ENCODE assay signal across 14 mouse cellular contexts in genomic region chr17:56371029-56371660, GRCm38 (mm10). TPM values are rescaled to one million over a fixed set of nuclear protein-coding genes. Genes with fewer than 3 reads are reported as not detected.
DNase-seq lines count a peak whose midpoint lies in the region; ATAC-seq and TF ChIP-seq lines count a peak whose summit lies in the region.
"Had no signal": no experiment of that assay in that cellular context is flagged by ENCODE, and none has a peak within 500 bp of the region (broad histone marks: within the 10 kb centered on the region; RNA-seq: fewer than 3 reads in every experiment).

No protein-coding gene starts in this region.

- TF ChIP-seq CTCF in forebrain, postnatal 0 days (IDR thresholded peaks at IDR 0.05; ENCODE audit: low read depth), result no peak
- no peak for TF ChIP-seq CTCF in olfactory bulb, adult 2 months (IDR thresholded peaks at IDR 0.05; ENCODE audit: insufficient read depth, low read depth, low read length)

- peak overlapping the region; percentile 47 for H3K27ac ChIP-seq in forebrain, embryonic 15.5 days (replicated peaks)
- H3K27ac ChIP-seq in forebrain, embryonic 12.5 days, result no peak overlapping the region
- peak overlapping the region; percentile 21; the same call in 1 of the 2 replicates for H3K27ac ChIP-seq in forebrain, postnatal 0 days (ENCODE audit: low read depth, low read length)
- peak overlapping the region; percentile 94 for H3K27ac ChIP-seq in olfactory bulb, adult 2 months (ENCODE audit: insufficient read depth, low read depth, low read length)
- no peak overlapping the region for H3K27ac ChIP-seq in heart, embryonic 11.5 days (ENCODE audit: low read depth, low read length)
- H3K27ac ChIP-seq: embryonic facial prominence, embryonic 10.5 days; heart, embryonic 15.5 days; macrophage had no signal

- H3K36me3 ChIP-seq in forebrain, embryonic 15.5 days, result peaks cover 26% of the 10 kb centered on the region
- peaks cover 67% of the 10 kb centered on the region for H3K36me3 ChIP-seq in forebrain, embryonic 12.5 days (replicated peaks)
- H3K36me3 ChIP-seq in forebrain, postnatal 0 days (ENCODE audit: insufficient read depth), result peaks cover 69% of the 10 kb centered on the region
- peaks cover 8% of the 10 kb centered on the region; the same call in 1 of the 2 replicates for H3K36me3 ChIP-seq in heart, embryonic 11.5 days (ENCODE audit: control insufficient read depth, insufficient read depth, low read length)

- WGBS in forebrain, embryonic 15.5 days, result 48% methylated on average over 15 of the region's 15 CpGs
- 66% methylated on average over 15 of the region's 15 CpGs for WGBS in forebrain, embryonic 12.5 days
- 37% methylated on average over 15 of the region's 15 CpGs for whole genome bisulfite sequencing in forebrain, postnatal 0 days
- 15% methylated on average over 15 of the region's 15 CpGs for WGBS in olfactory bulb, adult 2 months
- WGBS in heart, embryonic 11.5 days (ENCODE audit: insufficient replicate concordance), result 87% methylated on average over 15 of the region's 15 CpGs

- ATAC-seq in forebrain, embryonic 15.5 days (replicated peaks), result no peak; the same call in 1 of the 2 replicates
- ATAC-seq in forebrain, embryonic 12.5 days (ENCODE audit: low FRiP score), result no peak
- peak; percentile 18 for ATAC-seq in forebrain, postnatal 0 days
- no peak for ATAC-seq in heart, embryonic 11.5 days (replicated peaks; ENCODE audit: insufficient number of reproducible peaks, low FRiP score, low TSS enrichment)
- ATAC-seq in inflammation-experienced regulatory T-cells, adult 6 months, result no peak

- no peaks in the 10 kb centered on the region for H3K27me3 ChIP-seq in forebrain, embryonic 15.5 days
- H3K27me3 ChIP-seq in forebrain, embryonic 12.5 days, result no peaks in the 10 kb centered on the region
- no peaks in the 10 kb centered on the region for H3K27me3 ChIP-seq in forebrain, postnatal 0 days (ENCODE audit: insufficient read depth, low read length)
- no peaks in the 10 kb centered on the region for H3K27me3 ChIP-seq in heart, embryonic 11.5 days (ENCODE audit: control insufficient read depth, insufficient read depth, low read length)
- H3K27me3 ChIP-seq: heart, embryonic 15.5 days had no signal

- H3K4me1 ChIP-seq in forebrain, embryonic 15.5 days, result peaks cover 46% of the 10 kb centered on the region
- peaks cover 14% of the 10 kb centered on the region for H3K4me1 ChIP-seq in forebrain, embryonic 12.5 days
- H3K4me1 ChIP-seq in forebrain, postnatal 0 days (ENCODE audit: insufficient read depth), result peaks cover 3% of the 10 kb centered on the region; the same call in 1 of the 2 replicates
- H3K4me1 ChIP-seq in olfactory bulb, adult 2 months (ENCODE audit: control insufficient read depth, insufficient read depth, low read length), result peaks cover 85% of the 10 kb centered on the region
- H3K4me1 ChIP-seq in heart, embryonic 11.5 days (ENCODE audit: control insufficient read depth, insufficient read depth, low read length), result peaks cover 19% of the 10 kb centered on the region

- TF ChIP-seq POLR2A in olfactory bulb, adult 2 months (IDR thresholded peaks at IDR 0.05; ENCODE audit: insufficient read depth, low read depth, low read length), result no peak

- H3K9me3 ChIP-seq in forebrain, embryonic 15.5 days, result no peaks in the 10 kb centered on the region
- no peaks in the 10 kb centered on the region for H3K9me3 ChIP-seq in forebrain, embryonic 12.5 days
- no peaks in the 10 kb centered on the region for H3K9me3 ChIP-seq in forebrain, postnatal 0 days (ENCODE audit: low read length)
- no peaks in the 10 kb centered on the region for H3K9me3 ChIP-seq in heart, embryonic 11.5 days (replicated peaks; ENCODE audit: control insufficient read depth, low read length)
- H3K9me3 ChIP-seq: embryonic facial prominence, embryonic 10.5 days; G1E; heart, embryonic 15.5 days had no signal

- H3K4me3 ChIP-seq in forebrain, embryonic 15.5 days, result no peak overlapping the region
- H3K4me3 ChIP-seq in forebrain, embryonic 12.5 days (replicated peaks), result no peak overlapping the region
- no peak overlapping the region for H3K4me3 ChIP-seq in forebrain, postnatal 0 days (ENCODE audit: low read depth, low read length)
- no peak overlapping the region for H3K4me3 ChIP-seq in olfactory bulb, adult 2 months (ENCODE audit: insufficient read depth, low read depth, low read length)
- no peak overlapping the region for H3K4me3 ChIP-seq in heart, embryonic 11.5 days (ENCODE audit: low read depth, low read length)
- H3K4me3 ChIP-seq: embryonic facial prominence, embryonic 10.5 days; heart, embryonic 15.5 days had no signal

- DNase-seq in forebrain, postnatal 0 days, result peak; percentile 22
- peak; percentile 81 for DNase-seq in layer of hippocampus, postnatal 36 days
- DNase-seq in embryo, embryonic 11 days, result no peak
- DNase-seq: cerebellum, adult 18-20 months; kidney, adult 2 months had no signal

- no peak overlapping the region for H3K4me2 ChIP-seq in forebrain, embryonic 15.5 days (replicated peaks)
- no peak overlapping the region for H3K4me2 ChIP-seq in forebrain, embryonic 12.5 days
- H3K4me2 ChIP-seq in forebrain, postnatal 0 days (ENCODE audit: low read depth), result no peak overlapping the region
- no peak overlapping the region for H3K4me2 ChIP-seq in heart, embryonic 11.5 days
- H3K4me2 ChIP-seq: heart, embryonic 15.5 days had no signal

- no peak overlapping the region for H3K9ac ChIP-seq in forebrain, embryonic 15.5 days (replicated peaks)
- no peak overlapping the region for H3K9ac ChIP-seq in forebrain, embryonic 12.5 days
- H3K9ac ChIP-seq in forebrain, postnatal 0 days, result no peak overlapping the region
- H3K9ac ChIP-seq in heart, embryonic 11.5 days (ENCODE audit: low read depth, low read length), result no peak overlapping the region
- H3K9ac ChIP-seq: heart, embryonic 15.5 days had no signal

RNA-seq across cellular contexts. Expression of gene Kdm4b, which starts 45.3 kb away (rescaled TPM):
- 81.2 and 81.5 TPM in 2 replicates for polyA plus RNA-seq in forebrain, embryonic 15.5 days (2015; fragmentation: Nextera tagmentation; extraction: Ambion mirVana)
- 61.6 and 63.4 TPM in 2 replicates for polyA plus RNA-seq in forebrain, embryonic 12.5 days (2016; fragmentation: Nextera tagmentation; extraction: Ambion mirVana)
- total RNA-seq in forebrain, postnatal 0 days (2014; rRNA removed), result 107 and 133 TPM in 2 replicates
- polyA plus RNA-seq in forebrain, postnatal 0 days (2015; fragmentation: Nextera tagmentation; extraction: Ambion mirVana), result 46.8 and 53.2 TPM in 2 replicates
- 10 to 100 TPM; 84.3 to 96.2 TPM for total RNA-seq in layer of hippocampus, postnatal 36 days (2021)
- polyA plus RNA-seq in olfactory bulb, adult 2 months (2012; ENCODE audit: insufficient read depth, insufficient read length, low replicate concordance, missing spikeins), result not detected in 2 replicates
- polyA plus RNA-seq in heart, embryonic 11.5 days (2014; fragmentation: Nextera tagmentation; extraction: Ambion mirVana), result 19.6 and 22.8 TPM in 2 replicates
- 1 to 10 TPM; 3.2 to 8.4 (median 8.0) TPM for polyA plus RNA-seq in inflammation-experienced regulatory T-cells, adult 6 months (2017; shearing (Covaris generic))

Comparison
In these comparisons a context has a peak if more than half of its experiments do, and no peak if none do; other contexts are left out.
1. H3K27ac ChIP-seq: peak in forebrain, embryonic 15.5 days (single experiment), forebrain, postnatal 0 days (single experiment) and olfactory bulb, adult 2 months (single experiment); none in forebrain, embryonic 12.5 days (single experiment) and heart, embryonic 11.5 days (single experiment).